Mouse (Mus musculus) MEL (cell line): ENCODE results near the gene Gm13288. TPM values are rescaled to one million over a fixed set of nuclear protein-coding genes. Genes with fewer than 3 reads are reported as not detected.
"Not testable (repeated sequence)": the region's sequence is repeated elsewhere in the genome, so short reads cannot be mapped to it uniquely, and the experiment has no call there.

Experiments
- DNase-seq: peaks from one replicate; pipeline ENCODE4 v3.0.0; 2011; ENCODE audit warnings: low read depth, low spot score
- H3K27ac ChIP-seq: 2 replicates; pipeline ENCODE4 v1.5.1; 2012; ENCODE audit warnings: low read depth, mild to moderate bottlenecking, control low read depth, low read length, moderate library complexity; ENCODE audit not compliant: control insufficient read depth
- H3K27me3 ChIP-seq, 2 experiments: fragments of 150-350 bp in 1 of 2; sonication (generic) in 1 of 2; 2 replicates each; pipeline ENCODE4 v1.6.1; 2012; ENCODE audit warnings: low read length in 2 of 2, mild to moderate bottlenecking in 2 of 2, improper control_type of control experiment in 1 of 2, moderate library complexity in 1 of 2; ENCODE audit not compliant: insufficient read depth in 2 of 2, control insufficient read depth in 1 of 2
- H3K36me3 ChIP-seq, 2 experiments: 2 replicates each; pipeline ENCODE4 v1.6.1; 2012 to 2014; ENCODE audit warnings: low read length in 2 of 2, improper control_type of control experiment in 1 of 2, inconsistent platforms in 1 of 2, mild to moderate bottlenecking in 1 of 2; ENCODE audit not compliant: insufficient read depth in 2 of 2, control insufficient read depth in 1 of 2
- H3K4me1 ChIP-seq, 2 experiments: fragments of 150-350 bp in 1 of 2; sonication (generic) in 1 of 2; 2 replicates each; pipeline ENCODE4 v1.6.1; 2012; ENCODE audit warnings: low read length in 2 of 2, improper control_type of control experiment in 1 of 2, mild to moderate bottlenecking in 1 of 2; ENCODE audit not compliant: insufficient read depth in 2 of 2, control insufficient read depth in 1 of 2
- H3K4me3 ChIP-seq, 2 experiments: fragments of 150-350 bp in 1 of 2; sonication (generic) in 1 of 2; 2 replicates each; pipeline ENCODE4 v1.5.1; 2012; ENCODE audit warnings: low read depth in 2 of 2, low read length in 2 of 2, mild to moderate bottlenecking in 2 of 2, moderate library complexity in 2 of 2, control low read depth in 1 of 2, improper control_type of control experiment in 1 of 2; ENCODE audit not compliant: control insufficient read depth in 1 of 2, insufficient read depth in 1 of 2
- H3K79me2 ChIP-seq: 2 replicates; pipeline ENCODE4 v1.6.1; 2012; ENCODE audit warnings: mild to moderate bottlenecking, low read length, moderate library complexity; ENCODE audit not compliant: control insufficient read depth, poor library complexity, insufficient read depth
- H3K9ac ChIP-seq: 2 replicates; pipeline ENCODE4 v1.6.1; 2012; ENCODE audit warnings: low read depth, mild to moderate bottlenecking, control low read depth, low read length, moderate library complexity; ENCODE audit not compliant: control insufficient read depth, poor library complexity, severe bottlenecking
- H3K9me3 ChIP-seq: fragments of 150-350 bp; sonication (generic); replicated peaks from 2 replicates; pipeline ENCODE4 v1.6.1; 2012; ENCODE audit warnings: mild to moderate bottlenecking, low read length, improper control_type of control experiment, moderate library complexity; ENCODE audit not compliant: insufficient read depth
- ZMIZ1 ChIP-seq: IDR thresholded peaks from 2 replicates; pipeline ENCODE4 v1.6.1; 2012; ENCODE audit warnings: low read depth, mild to moderate bottlenecking, inconsistent platforms, low read length, improper control_type of control experiment, moderate library complexity
- polyA plus RNA-seq, 2 experiments: library from polyadenylated mRNA; stranded (reverse) in 1 of 2; unstranded in 1 of 2; fragments of >175 nt in 1 of 2; fragments of >200 nt in 1 of 2; gene quantifications; 2 replicates each; pipeline versions ENCODE4 v1.2.1 to v1.2.4; 2012; ENCODE audit warnings: low replicate concordance in 2 of 2, low read depth in 1 of 2; ENCODE audit not compliant: insufficient read length in 2 of 2, insufficient read depth in 1 of 2, missing spikeins in 1 of 2
- total RNA-seq: library from RNA; depleted of rRNA; stranded (reverse); fragments of 300-350 nt; gene quantifications from 2 replicates; pipeline ENCODE4 v1.2.3, GENCODE M21; 2012; rRNA removed

The Gm13288 gene
- total RNA-seq (not detected in 2 replicates), polyA plus RNA-seq (not detected)

DNA sequence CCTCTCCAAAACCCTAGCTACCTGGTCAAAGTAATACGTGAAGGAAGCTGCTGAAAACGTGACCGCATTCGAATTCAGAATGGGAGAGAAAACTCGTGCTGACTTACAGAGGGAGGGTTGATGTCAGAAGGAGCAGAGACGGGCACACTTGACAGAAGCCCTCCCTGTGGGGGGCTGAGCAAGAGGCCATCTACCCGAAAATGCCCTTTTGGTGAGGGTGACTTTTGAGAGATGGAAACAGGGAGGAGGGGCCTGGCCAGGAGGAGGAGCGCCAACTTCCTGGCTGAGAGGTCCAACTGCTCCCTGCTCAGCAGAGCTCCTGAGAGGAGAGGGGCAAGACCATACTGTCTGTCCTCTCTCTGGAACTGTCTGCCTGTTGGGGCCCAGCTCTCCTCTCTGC is at the start of gene Gm13288:
TSS of gene Gm13288 (plus strand) at position 301 of the 400 bp plus-strand sequence.
- H3K4me3 ChIP-seq, H3K79me2 ChIP-seq: not testable (repeated sequence)

GRCm38 (mm10) chr4:88756581-88757513 is 48.5 kb upstream of the Gm13288 start:
- H3K27ac ChIP-seq, H3K4me1 ChIP-seq, H3K36me3 ChIP-seq, H3K79me2 ChIP-seq, H3K27me3 ChIP-seq, H3K9ac ChIP-seq, H3K9me3 ChIP-seq, H3K4me3 ChIP-seq: not testable (repeated sequence)
- DNase-seq = peak; percentile 75
- 0 out of 2 replicates have a peak, but pooled peaks have one; percentile 68 for TF ChIP-seq ZMIZ1

More for the DNA sequence above, at the start of gene Gm13288:
- not testable (repeated sequence) for H3K36me3 ChIP-seq, H3K9ac ChIP-seq, H3K27ac ChIP-seq, H3K27me3 ChIP-seq, DNase-seq, H3K9me3 ChIP-seq, H3K4me1 ChIP-seq

- not testable (repeated sequence) for H3K27ac ChIP-seq, H3K9ac ChIP-seq, H3K27me3 ChIP-seq, H3K9me3 ChIP-seq, H3K4me3 ChIP-seq, H3K36me3 ChIP-seq, H3K79me2 ChIP-seq, DNase-seq, H3K4me1 ChIP-seq
These were observed 47.7 kb upstream of the Gm13288 start for GRCm38 (mm10) chr4:88757628-88758031.

DNA sequence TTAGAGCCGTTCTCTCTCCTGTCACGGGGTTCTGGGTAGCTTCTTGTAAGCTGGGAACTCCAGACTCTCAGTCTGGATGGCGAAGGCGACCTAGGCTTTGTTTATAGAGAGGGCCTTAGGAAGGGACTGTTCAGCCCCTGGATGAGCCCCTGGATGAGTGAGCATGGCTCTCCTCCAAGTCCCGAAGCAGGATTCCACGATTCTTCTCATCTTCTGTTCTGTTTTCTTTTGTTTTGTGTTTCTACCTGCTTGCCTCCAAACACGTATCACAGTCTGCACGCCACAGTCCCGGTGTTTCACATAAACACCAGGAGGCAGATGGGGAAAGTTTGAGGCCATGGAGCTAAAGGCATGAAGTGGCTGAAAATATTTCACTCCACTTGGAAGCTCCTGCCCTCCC is 46.6 kb upstream of the Gm13288 start:
- H3K79me2 ChIP-seq, H3K27me3 ChIP-seq, DNase-seq, H3K4me1 ChIP-seq, H3K27ac ChIP-seq, H3K36me3 ChIP-seq, H3K9ac ChIP-seq, H3K9me3 ChIP-seq, H3K4me3 ChIP-seq: not testable (repeated sequence)
